In genomic region chr13:51293047-51293446, GRCm38 (mm10) we compare ENCODE assay signal across 20 mouse cellular contexts.
DNase-seq lines count a peak whose midpoint lies in the region; ATAC-seq lines count a peak whose summit lies in the region.
"Had no signal": no experiment of that assay in that cellular context is flagged by ENCODE, and none has a peak within 500 bp of the region (broad histone marks: within the 10 kb centered on the region; RNA-seq: fewer than 3 reads in every experiment).

No protein-coding gene starts in this region.

- no peak overlapping the region for H3K4me3 ChIP-seq in heart, embryonic 12.5 days
- no peak overlapping the region for H3K4me3 ChIP-seq in kidney, embryonic 15.5 days (replicated peaks)
- no peak overlapping the region for H3K4me3 ChIP-seq in brown adipose tissue, adult 24 weeks (ENCODE audit: insufficient read depth, low read depth, low read length)
- H3K4me3 ChIP-seq: forebrain, embryonic 15.5 days; midbrain, embryonic 15.5 days; myocyte had no signal

- no peak overlapping the region for H3K27ac ChIP-seq in heart, embryonic 12.5 days (ENCODE audit: poor library complexity, severe bottlenecking)
- peak overlapping the region; percentile 51 for H3K27ac ChIP-seq in kidney, embryonic 15.5 days
- H3K27ac ChIP-seq in brown adipose tissue, adult 24 weeks (replicated peaks; ENCODE audit: low read depth, low read length) = 0 out of 2 replicates have a peak overlapping the region, but pooled peaks have one; percentile 8
- H3K27ac ChIP-seq: forebrain, embryonic 15.5 days; midbrain, embryonic 15.5 days had no signal

- 71% methylated on average over 4 of the region's 4 CpGs for WGBS in heart, embryonic 12.5 days
- WGBS in kidney, embryonic 15.5 days = 73% methylated on average over 4 of the region's 4 CpGs

- H3K9me3 ChIP-seq in heart, embryonic 12.5 days (replicated peaks) = peaks cover 3% of the 10 kb centered on the region; the same call in 1 of the 2 replicates
- H3K9me3 ChIP-seq in kidney, embryonic 15.5 days (replicated peaks) = no peaks in the 10 kb centered on the region
- H3K9me3 ChIP-seq: forebrain, embryonic 15.5 days; midbrain, embryonic 15.5 days had no signal

- no peak overlapping the region for H3K4me2 ChIP-seq in heart, embryonic 12.5 days
- no peak overlapping the region for H3K4me2 ChIP-seq in kidney, embryonic 15.5 days
- H3K4me2 ChIP-seq: forebrain, embryonic 15.5 days; heart, embryonic 11.5 days; midbrain, embryonic 15.5 days had no signal

- no peaks in the 10 kb centered on the region for H3K36me3 ChIP-seq in heart, embryonic 12.5 days
- H3K36me3 ChIP-seq in kidney, embryonic 15.5 days = no peaks in the 10 kb centered on the region
- H3K36me3 ChIP-seq: forebrain, embryonic 15.5 days; G1E; midbrain, embryonic 15.5 days had no signal

- no peaks in the 10 kb centered on the region for H3K27me3 ChIP-seq in heart, embryonic 12.5 days (replicated peaks)
- H3K27me3 ChIP-seq in kidney, embryonic 15.5 days = no peaks in the 10 kb centered on the region
- H3K27me3 ChIP-seq: forebrain, embryonic 15.5 days; midbrain, embryonic 15.5 days had no signal

- peak; percentile 96 for DNase-seq in heart, adult 11 months
- no peak for DNase-seq in kidney, adult 18-20 months
- DNase-seq in kidney, postnatal 36 days = peak; percentile 20
- no peak for DNase-seq in yolk sac, embryonic 10.5 days (ENCODE audit: low spot score)
- DNase-seq in cerebellum, adult 9-10 months = no peak
- DNase-seq: adrenal gland, postnatal 25 days; cerebellum, adult 18-20 months; cerebellum, postnatal 36 days; lung, adult 18-20 months; lung, postnatal 14 days; thymus, postnatal 36 days had no signal

- H3K4me1 ChIP-seq in heart, embryonic 12.5 days (replicated peaks) = peaks cover 24% of the 10 kb centered on the region
- H3K4me1 ChIP-seq in kidney, embryonic 15.5 days = peaks cover 12% of the 10 kb centered on the region
- peaks cover 2% of the 10 kb centered on the region; the same call in 1 of the 2 replicates for H3K4me1 ChIP-seq in brown adipose tissue, adult 24 weeks (ENCODE audit: control insufficient read depth, insufficient read depth, insufficient read length, low read length)
- H3K4me1 ChIP-seq: forebrain, embryonic 15.5 days; midbrain, embryonic 15.5 days had no signal

- no peak overlapping the region for H3K9ac ChIP-seq in heart, embryonic 12.5 days
- no peak overlapping the region for H3K9ac ChIP-seq in kidney, embryonic 15.5 days
- H3K9ac ChIP-seq: forebrain, embryonic 15.5 days; midbrain, embryonic 15.5 days had no signal

- no peak for ATAC-seq in heart, embryonic 12.5 days (ENCODE audit: insufficient number of reproducible peaks, low FRiP score)
- no peak for ATAC-seq in kidney, embryonic 15.5 days (replicated peaks; ENCODE audit: low FRiP score)
- ATAC-seq: activated CD4-positive, CD25-positive, alpha-beta regulatory T cell, adult 4 months; forebrain, embryonic 15.5 days; midbrain, embryonic 15.5 days had no signal

Comparison
In these comparisons a context has a peak if more than half of its experiments do, and no peak if none do; other contexts are left out.
1. DNase-seq: peak in heart, adult 11 months (single experiment) and kidney, postnatal 36 days (2 of 2); none in kidney, adult 18-20 months (single experiment), yolk sac, embryonic 10.5 days (single experiment) and cerebellum, adult 9-10 months (single experiment).